ENCODE assay signal across 8 mouse cellular contexts in the genomic region with DNA sequence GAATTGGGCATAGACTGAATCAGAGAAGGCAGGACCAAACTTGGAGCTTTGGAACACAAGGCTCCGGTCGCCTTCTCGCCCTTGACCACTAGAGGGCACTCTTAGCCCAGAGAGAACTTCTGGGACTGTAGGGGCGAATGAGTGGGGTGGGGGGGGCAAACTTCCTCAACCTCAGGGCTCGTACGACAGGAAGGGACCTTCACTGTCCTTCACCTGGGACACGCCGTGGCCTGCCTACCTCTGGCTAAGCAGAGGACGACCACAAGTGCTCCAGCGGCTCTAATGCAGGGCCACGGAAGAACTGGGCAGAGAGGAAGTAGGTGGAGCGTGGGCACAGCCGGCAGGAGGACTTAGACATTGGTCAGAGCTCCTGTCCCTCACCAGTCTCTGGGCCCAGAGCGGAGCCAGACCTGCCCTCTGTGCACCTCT. TPM values are rescaled to one million over a fixed set of nuclear protein-coding genes. Genes with fewer than 3 reads are reported as not detected.
DNase-seq lines count a peak whose midpoint lies in the region; ATAC-seq and TF ChIP-seq lines count a peak whose summit lies in the region.

No protein-coding gene starts in this region.

- under 1% methylated on average over 14 of the region's 14 CpGs for WGBS in heart, embryonic 11.5 days (ENCODE audit: insufficient replicate concordance)
- under 1% methylated on average over 14 of the region's 14 CpGs for WGBS in kidney, embryonic 16.5 days
- 0% methylated on average over 14 of the region's 14 CpGs for WGBS in liver, embryonic 12.5 days (ENCODE audit: insufficient replicate concordance)

- peaks cover 17% of the 10 kb centered on the region for H3K4me1 ChIP-seq in bone marrow macrophage, adult 2 months (ENCODE audit: control insufficient read depth, insufficient read depth, low read length)
- peaks cover 9% of the 10 kb centered on the region; the same call in 1 of the 2 replicates for H3K4me1 ChIP-seq in heart, embryonic 11.5 days (ENCODE audit: control insufficient read depth, insufficient read depth, low read length)
- H3K4me1 ChIP-seq in kidney, embryonic 16.5 days (ENCODE audit: insufficient read depth, low read length), result peaks cover 11% of the 10 kb centered on the region
- peaks cover 19% of the 10 kb centered on the region for H3K4me1 ChIP-seq in liver, embryonic 12.5 days

- 0 out of 2 replicates have a peak, but pooled peaks have one; percentile 11 for TF ChIP-seq POLR2A in bone marrow macrophage, adult 2 months (IDR thresholded peaks at IDR 0.05; ENCODE audit: borderline replicate concordance, low read depth, low read length)

- peak overlapping the region; percentile 65 for H3K4me2 ChIP-seq in heart, embryonic 11.5 days
- H3K4me2 ChIP-seq in kidney, embryonic 16.5 days (replicated peaks; ENCODE audit: low read depth, low read length), result peak overlapping the region; percentile 65
- peak overlapping the region; percentile 71 for H3K4me2 ChIP-seq in liver, embryonic 12.5 days

- H3K27ac ChIP-seq in bone marrow macrophage, adult 2 months (ENCODE audit: insufficient read depth, low read depth, low read length), result peak overlapping the region; percentile 71
- H3K27ac ChIP-seq in heart, embryonic 11.5 days (ENCODE audit: low read depth, low read length), result peak overlapping the region; percentile 57; the same call in 1 of the 2 replicates
- H3K27ac ChIP-seq in kidney, embryonic 16.5 days (ENCODE audit: low read length), result peak overlapping the region; percentile 78
- H3K27ac ChIP-seq in liver, embryonic 12.5 days, result no peak overlapping the region

- DNase-seq in B cell, adult 2 months, result peak; percentile 86 to 87
- peak; percentile 93 for DNase-seq in naive thymus-derived CD4-positive, alpha-beta T cell, adult 2 months (ENCODE audit: low read depth)
- DNase-seq in splenic B cell, adult 2 months (ENCODE audit: low read depth, low spot score), result peak; percentile 91

- H3K27me3 ChIP-seq in heart, embryonic 11.5 days (ENCODE audit: control insufficient read depth, insufficient read depth, low read length), result no peaks in the 10 kb centered on the region
- no peaks in the 10 kb centered on the region for H3K27me3 ChIP-seq in kidney, embryonic 16.5 days (ENCODE audit: insufficient read depth, low read length)
- H3K27me3 ChIP-seq in liver, embryonic 12.5 days (replicated peaks), result no peaks in the 10 kb centered on the region
- no peaks in the 10 kb centered on the region for H3K27me3 ChIP-seq in splenic B cell, adult 2 months (ENCODE audit: control insufficient read depth, insufficient read depth, low read length, poor library complexity, severe bottlenecking)

- H3K9ac ChIP-seq in heart, embryonic 11.5 days (ENCODE audit: low read depth, low read length), result peak overlapping the region; percentile 77
- peak overlapping the region; percentile 80 for H3K9ac ChIP-seq in kidney, embryonic 16.5 days (replicated peaks; ENCODE audit: low read length)
- H3K9ac ChIP-seq in liver, embryonic 12.5 days, result peak overlapping the region; percentile 73

- H3K36me3 ChIP-seq in heart, embryonic 11.5 days (ENCODE audit: control insufficient read depth, insufficient read depth, low read length), result no peaks in the 10 kb centered on the region
- peaks cover 8% of the 10 kb centered on the region for H3K36me3 ChIP-seq in kidney, embryonic 16.5 days (ENCODE audit: insufficient read depth, low read length)
- H3K36me3 ChIP-seq in liver, embryonic 12.5 days, result peaks cover 13% of the 10 kb centered on the region
- H3K36me3 ChIP-seq in splenic B cell, adult 2 months (ENCODE audit: control insufficient read depth, insufficient read depth, low read length, poor library complexity, severe bottlenecking), result no peaks in the 10 kb centered on the region

- TF ChIP-seq CTCF in bone marrow macrophage, adult 2 months (IDR thresholded peaks at IDR 0.05; ENCODE audit: low read depth, low read length), result peak; percentile 99

- peak overlapping the region; percentile 74 for H3K4me3 ChIP-seq in bone marrow macrophage, adult 2 months (ENCODE audit: insufficient read depth, low read length)
- peak overlapping the region; percentile 60 for H3K4me3 ChIP-seq in heart, embryonic 11.5 days (ENCODE audit: low read depth, low read length)
- H3K4me3 ChIP-seq in kidney, embryonic 16.5 days (ENCODE audit: low read length), result peak overlapping the region; percentile 72
- H3K4me3 ChIP-seq in liver, embryonic 12.5 days, result peak overlapping the region; percentile 66

- H3K9me3 ChIP-seq in heart, embryonic 11.5 days (replicated peaks; ENCODE audit: control insufficient read depth, low read length), result no peaks in the 10 kb centered on the region
- 0 out of 2 replicates have a peak, but pooled peaks cover 2% of the 10 kb centered on the region for H3K9me3 ChIP-seq in kidney, embryonic 16.5 days (ENCODE audit: low read length)
- no peaks in the 10 kb centered on the region; the same call in 1 of the 2 replicates for H3K9me3 ChIP-seq in liver, embryonic 12.5 days (replicated peaks)

- ATAC-seq in erythroblast, adult 5-6 weeks (replicated peaks; ENCODE audit: low FRiP score, poor library complexity, severe bottlenecking), result peak; percentile 94
- ATAC-seq in heart, embryonic 11.5 days (replicated peaks; ENCODE audit: insufficient number of reproducible peaks, low FRiP score, low TSS enrichment), result peak; percentile 91
- ATAC-seq in kidney, embryonic 16.5 days (ENCODE audit: low FRiP score, low TSS enrichment), result peak; percentile 96
- ATAC-seq in liver, embryonic 12.5 days, result peak; percentile 89

RNA-seq across cellular contexts. Expression of a gene that starts 5.5 kb away (rescaled TPM):
- polyA plus RNA-seq in bone marrow macrophage, adult 2 months (2012; ENCODE audit: insufficient read depth, insufficient read length, missing spikeins), result 43.9 and 46.5 TPM in 2 replicates
- total RNA-seq in erythroblast, adult 5-6 weeks (2015; ENCODE audit: low replicate concordance), result 2.3 and 21.5 TPM in 2 replicates
- total RNA-seq in erythroblast, adult 5-6 weeks (2017; ENCODE audit: low replicate concordance), result 0.60 and 9.2 TPM in 2 replicates
- 106 and 111 TPM in 2 replicates for polyA plus RNA-seq in heart, embryonic 11.5 days (2014; fragmentation: Nextera tagmentation; extraction: Ambion mirVana)
- 86.7 and 92.6 TPM in 2 replicates for polyA plus RNA-seq in kidney, embryonic 16.5 days (2015; fragmentation: Nextera tagmentation; extraction: Ambion mirVana)
- 37.1 and 39.7 TPM in 2 replicates for polyA plus RNA-seq in liver, embryonic 12.5 days (2016; fragmentation: Nextera tagmentation; extraction: Ambion mirVana)

RNA-seq across cellular contexts. Expression of a gene that starts 13.2 kb away (rescaled TPM):
- 35.0 and 37.6 TPM in 2 replicates for polyA plus RNA-seq in bone marrow macrophage, adult 2 months (2012; ENCODE audit: insufficient read depth, insufficient read length, missing spikeins)
- 3.3 TPM in 2 replicates for total RNA-seq in erythroblast, adult 5-6 weeks (2015; ENCODE audit: low replicate concordance)
- 4.2 and 5.7 TPM in 2 replicates for total RNA-seq in erythroblast, adult 5-6 weeks (2017; ENCODE audit: low replicate concordance)
- polyA plus RNA-seq in heart, embryonic 11.5 days (2014; fragmentation: Nextera tagmentation; extraction: Ambion mirVana), result 18.7 and 19.0 TPM in 2 replicates
- 26.4 TPM in 2 replicates for polyA plus RNA-seq in kidney, embryonic 16.5 days (2015; fragmentation: Nextera tagmentation; extraction: Ambion mirVana)
- polyA plus RNA-seq in liver, embryonic 12.5 days (2016; fragmentation: Nextera tagmentation; extraction: Ambion mirVana), result 9.8 and 10.5 TPM in 2 replicates
